Mouse (Mus musculus) heart, adult 2 months (tissue): ENCODE data around the gene Gnl3l.

Experiments
- CTCF ChIP-seq: fragments of 200-600 bp; IDR thresholded peaks from 2 replicates; pipeline ENCODE4 v1.8.1; 2022; ENCODE audit warnings: antibody characterized with exemption, mild to moderate bottlenecking, moderate library complexity
- EP300 ChIP-seq: fragments of 200-500 bp; IDR thresholded peaks from 2 replicates; pipeline ENCODE4 v1.6.1; 2011; ENCODE audit warnings: low read depth, low read length, control low read depth; ENCODE audit not compliant: insufficient read depth
- POLR2A ChIP-seq: fragments of 200-500 bp; IDR thresholded peaks from 2 replicates; pipeline ENCODE4 v1.6.1; 2011; ENCODE audit warnings: mild to moderate bottlenecking, low read depth, low read length, control low read depth; ENCODE audit not compliant: insufficient read depth

GRCm38 (mm10) chrX:150975424-150975823, 41.7 kb downstream of the Gnl3l start:
- TF ChIP-seq CTCF (no peak), EP300 (no peak), POLR2A (no peak)
